19 mouse cellular contexts compared by ENCODE assay signal in genomic region chr2:172842306-172842705, GRCm38 (mm10).
"Had no signal": no experiment of that assay in that cellular context is flagged by ENCODE, and none has a peak within 500 bp of the region (broad histone marks: within the 10 kb centered on the region; RNA-seq: fewer than 3 reads in every experiment).

No protein-coding gene starts in this region.

- H3K4me1 ChIP-seq: neural tube, embryonic 15.5 days had no signal

- ATAC-seq: midbrain, embryonic 16.5 days had no signal

- H3K27ac ChIP-seq: midbrain, embryonic 10.5 days; midbrain, embryonic 12.5 days; neural tube, embryonic 13.5 days; neural tube, embryonic 15.5 days had no signal

- H3K9me3 ChIP-seq: midbrain, embryonic 10.5 days; midbrain, embryonic 12.5 days; neural tube, embryonic 13.5 days; neural tube, embryonic 15.5 days had no signal

- H3K27me3 ChIP-seq: midbrain, embryonic 12.5 days; neural tube, embryonic 13.5 days; neural tube, embryonic 15.5 days had no signal

- DNase-seq: lung, adult 18-20 months; lung, embryonic 14.5 days; lung, postnatal 10 days; lung, postnatal 4 days; midbrain, embryonic 14.5 days; retina, postnatal 1 day; right cerebral cortex, adult 18-20 months; right cerebral cortex, postnatal 25 days; right cerebral cortex, postnatal 4 days; spleen, adult 18-20 months; thymus, adult 18-20 months; thymus, postnatal 14 days; thymus, postnatal 36 days had no signal

- H3K4me2 ChIP-seq: lung, embryonic 14.5 days; midbrain, embryonic 12.5 days; neural tube, embryonic 13.5 days; neural tube, embryonic 15.5 days had no signal

- H3K4me3 ChIP-seq: midbrain, embryonic 10.5 days; midbrain, embryonic 12.5 days; myocyte; neural tube, embryonic 13.5 days; neural tube, embryonic 15.5 days had no signal

- H3K36me3 ChIP-seq: midbrain, embryonic 10.5 days; midbrain, embryonic 12.5 days; neural tube, embryonic 13.5 days; neural tube, embryonic 15.5 days had no signal

- H3K9ac ChIP-seq: lung, embryonic 14.5 days; midbrain, embryonic 12.5 days; neural tube, embryonic 13.5 days; neural tube, embryonic 15.5 days had no signal
